Mouse (Mus musculus) spleen, adult 2 months (tissue): ENCODE measurements around the gene Polr2g.

Experiments used
- CTCF ChIP-seq: fragments of 200-500 bp; IDR thresholded peaks from 2 replicates; pipeline ENCODE4 v1.5.1; 2011; ENCODE audit warnings: mild to moderate bottlenecking, inconsistent platforms; ENCODE audit not compliant: insufficient read depth, insufficient read length, insufficient replicate concordance; ENCODE audit errors: extremely low read depth
- POLR2A ChIP-seq: fragments of 200-500 bp; IDR thresholded peaks from 2 replicates; pipeline ENCODE4 v1.6.1; 2011; ENCODE audit warnings: low read depth, low read length, inconsistent platforms

- TF ChIP-seq CTCF (no peak), POLR2A (no peak)
Observed at GRCm38 (mm10) chr19:8765562-8765961, 32.8 kb downstream of the Polr2g start.
